Comparison of ENCODE assay signal across 8 mouse cellular contexts in the genomic region with DNA sequence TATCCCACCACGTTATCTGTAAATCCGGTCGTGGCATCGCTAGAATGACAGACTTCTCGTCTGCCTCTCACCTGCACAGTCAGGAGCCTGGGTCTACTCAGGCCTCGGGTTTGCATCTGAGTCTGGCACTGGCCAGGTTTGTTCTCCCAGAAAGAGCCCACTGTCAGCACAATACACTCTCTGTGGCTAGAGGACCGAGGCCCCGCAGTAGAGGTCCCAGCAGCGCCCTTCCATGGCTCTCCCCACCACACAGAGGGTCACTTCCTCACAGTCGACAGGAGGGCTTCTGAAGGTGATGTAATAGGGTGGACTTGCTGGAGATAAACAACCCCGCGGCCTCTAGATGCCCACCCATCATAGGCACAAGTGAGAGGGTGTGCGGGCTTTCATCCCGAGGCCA. TPM values are rescaled to one million over a fixed set of nuclear protein-coding genes. Genes with fewer than 3 reads are reported as not detected.
A peak's percentile ranks its signal among the peaks of the same experiment; 100 is the strongest.
DNase-seq lines count a peak whose midpoint lies in the region; ATAC-seq and TF ChIP-seq lines count a peak whose summit lies in the region.

No protein-coding gene starts in this region.

- ATAC-seq in erythroblast, adult 5-6 weeks (replicated peaks; ENCODE audit: low FRiP score, poor library complexity, severe bottlenecking) = 0 out of 2 replicates have a peak, but pooled peaks have one; percentile 18
- no peak for ATAC-seq in neural tube, embryonic 13.5 days (ENCODE audit: low read depth)

- H3K9ac ChIP-seq in neural tube, embryonic 13.5 days = no peak overlapping the region

- WGBS in limb, embryonic 10.5 days = 53% methylated on average over 14 of the region's 14 CpGs
- 62% methylated on average over 14 of the region's 14 CpGs for WGBS in neural tube, embryonic 13.5 days

- no peaks in the 10 kb centered on the region for H3K36me3 ChIP-seq in limb, embryonic 10.5 days
- no peaks in the 10 kb centered on the region for H3K36me3 ChIP-seq in neural tube, embryonic 13.5 days

- TF ChIP-seq CTCF in left cerebral cortex, adult 2 months (IDR thresholded peaks at IDR 0.05) = no peak

- H3K27ac ChIP-seq in left cerebral cortex, adult 2 months = no peak overlapping the region
- no peak overlapping the region for H3K27ac ChIP-seq in limb, embryonic 10.5 days
- no peak overlapping the region for H3K27ac ChIP-seq in neural tube, embryonic 13.5 days (replicated peaks)

- H3K9me3 ChIP-seq in limb, embryonic 10.5 days (replicated peaks) = no peaks in the 10 kb centered on the region
- no peaks in the 10 kb centered on the region for H3K9me3 ChIP-seq in neural tube, embryonic 13.5 days

- peaks cover 8% of the 10 kb centered on the region for H3K4me1 ChIP-seq in limb, embryonic 10.5 days
- peaks cover 8% of the 10 kb centered on the region for H3K4me1 ChIP-seq in neural tube, embryonic 13.5 days (replicated peaks)

- DNase-seq in left cerebral cortex, adult 2 months (ENCODE audit: extremely low spot score in 1 of 2, low spot score in 2 of 2) = no peak
- DNase-seq in left cerebral cortex, postnatal 36 days (ENCODE audit: low spot score in 2 of 2) = no peak
- no peak for DNase-seq in limb, embryonic 10.5 days (ENCODE audit: low spot score)
- DNase-seq in left cerebral cortex, postnatal 25 days (ENCODE audit: low spot score in 2 of 2) = no peak
- DNase-seq in left cerebral cortex, adult 11 months (ENCODE audit: low spot score) = no peak
- DNase-seq in urinary bladder, postnatal 4 days (ENCODE audit: low spot score in 2 of 2) = no peak

- intact Hi-C loops in left cerebral cortex, adult 2 months (cut with DNase I) = loop anchor here (2.0 kb wide), 2 partner anchors 39 to 217 kb away; partner anchors contain the start of gene Zbtb5
- intact Hi-C loops in left cerebral cortex, postnatal 36 days (cut with DNase I) = loop anchor here (2.0 kb wide), 1 partner anchor 39 kb away; the partner anchor contains the start of gene Zbtb5
- intact Hi-C loops in left cerebral cortex, postnatal 25 days (cut with DNase I) = loop anchor here (5.0 kb wide), 1 partner anchor 38 kb away; the partner anchor contains the start of gene Zbtb5

- H3K27me3 ChIP-seq in limb, embryonic 10.5 days (ENCODE audit: low read depth, poor library complexity, severe bottlenecking) = no peaks in the 10 kb centered on the region
- no peaks in the 10 kb centered on the region for H3K27me3 ChIP-seq in neural tube, embryonic 13.5 days

- peak overlapping the region; percentile 40 for H3K4me2 ChIP-seq in neural tube, embryonic 13.5 days

- H3K4me3 ChIP-seq in left cerebral cortex, adult 2 months = peak overlapping the region; percentile 31
- H3K4me3 ChIP-seq in limb, embryonic 10.5 days = peak overlapping the region; percentile 27; the same call in 1 of the 2 replicates
- no peak overlapping the region for H3K4me3 ChIP-seq in neural tube, embryonic 13.5 days

RNA-seq across cellular contexts. Expression of gene Grhpr, which starts 7.3 kb away (rescaled TPM):
- total RNA-seq in left cerebral cortex, adult 2 months (2021) = 10 to 100 TPM; 27.3 to 28.7 TPM
- 10 to 100 TPM; 23.5 to 31.0 TPM for total RNA-seq in left cerebral cortex, postnatal 36 days (2021)
- total RNA-seq in erythroblast, adult 5-6 weeks (2015; ENCODE audit: low replicate concordance) = 4.2 and 8.4 TPM in 2 replicates
- total RNA-seq in erythroblast, adult 5-6 weeks (2017; ENCODE audit: low replicate concordance) = 1.4 and 6.0 TPM in 2 replicates
- polyA plus RNA-seq in limb, embryonic 10.5 days (2016; fragmentation: Nextera tagmentation; extraction: Ambion mirVana) = 80.9 and 91.8 TPM in 2 replicates
- 27.2 and 29.7 TPM in 2 replicates for polyA plus RNA-seq in neural tube, embryonic 13.5 days (2015; fragmentation: Nextera tagmentation; extraction: Ambion mirVana)
- total RNA-seq in left cerebral cortex, postnatal 25 days (2021) = 10 to 100 TPM; 20.2 to 24.0 TPM

RNA-seq across cellular contexts. Expression of gene Zbtb5, which starts 38.3 kb away (rescaled TPM):
- total RNA-seq in left cerebral cortex, adult 2 months (2021) = 1 to 10 TPM; 7.8 to 8.3 TPM
- total RNA-seq in left cerebral cortex, postnatal 36 days (2021) = 1 to 10 TPM; 8.0 to 8.8 TPM
- total RNA-seq in erythroblast, adult 5-6 weeks (2015; ENCODE audit: low replicate concordance) = 7.5 and 7.7 TPM in 2 replicates
- total RNA-seq in erythroblast, adult 5-6 weeks (2017; ENCODE audit: low replicate concordance) = 9.4 and 10.0 TPM in 2 replicates
- 35.5 and 43.0 TPM in 2 replicates for polyA plus RNA-seq in limb, embryonic 10.5 days (2016; fragmentation: Nextera tagmentation; extraction: Ambion mirVana)
- polyA plus RNA-seq in neural tube, embryonic 13.5 days (2015; fragmentation: Nextera tagmentation; extraction: Ambion mirVana) = 35.6 and 42.4 TPM in 2 replicates
- total RNA-seq in left cerebral cortex, postnatal 25 days (2021) = 1 to 10 TPM; 8.2 to 9.5 TPM

RNA-seq across cellular contexts. Expression of gene Polr1e, which starts 44.5 kb away (rescaled TPM):
- 10 to 100 TPM; 10.1 to 10.3 TPM for total RNA-seq in left cerebral cortex, adult 2 months (2021)
- 10 to 100 TPM; 10.9 to 13.5 TPM for total RNA-seq in left cerebral cortex, postnatal 36 days (2021)
- 10.4 and 17.9 TPM in 2 replicates for total RNA-seq in erythroblast, adult 5-6 weeks (2015; ENCODE audit: low replicate concordance)
- total RNA-seq in erythroblast, adult 5-6 weeks (2017; ENCODE audit: low replicate concordance) = 8.1 and 9.8 TPM in 2 replicates
- polyA plus RNA-seq in limb, embryonic 10.5 days (2016; fragmentation: Nextera tagmentation; extraction: Ambion mirVana) = 60.8 and 71.9 TPM in 2 replicates
- polyA plus RNA-seq in neural tube, embryonic 13.5 days (2015; fragmentation: Nextera tagmentation; extraction: Ambion mirVana) = 33.0 and 45.1 TPM in 2 replicates
- total RNA-seq in left cerebral cortex, postnatal 25 days (2021) = 10 to 100 TPM in 1 of 2 experiments, 1 to 10 TPM in 1; 9.5 to 11.5 TPM
